Mouse (Mus musculus) limb, embryonic 13.5 days (tissue): ENCODE data around the gene Pkd1l3. TPM values are rescaled to one million over a fixed set of nuclear protein-coding genes. Genes with fewer than 3 reads are reported as not detected.

ENCODE experiments used
- ATAC-seq: fragments of 200-750 bp; cut with Nextera tagmentation; 2 replicates; pipeline ENCODE4 v1.8.0; 2017; ENCODE audit warnings: low read depth, moderate number of reproducible peaks, moderate TSS enrichment; ENCODE audit not compliant: low FRiP score
- H3K27ac ChIP-seq: fragments of 300-500 bp; sonication (generic); 2 replicates; pipeline ENCODE4 v1.5.1; 2015; ENCODE audit warnings: inconsistent platforms, mild to moderate bottlenecking, moderate library complexity
- H3K27me3 ChIP-seq: fragments of 300-500 bp; sonication (generic); 2 replicates; pipeline ENCODE4 v1.6.1; 2015; ENCODE audit warnings: mild to moderate bottlenecking, inconsistent platforms
- H3K36me3 ChIP-seq: fragments of 300-500 bp; sonication (generic); 2 replicates; pipeline ENCODE4 v1.6.1; 2015; ENCODE audit warnings: inconsistent platforms, mild to moderate bottlenecking, moderate library complexity
- H3K4me1 ChIP-seq: fragments of 300-500 bp; sonication (generic); 2 replicates; pipeline ENCODE4 v1.6.1; 2015; ENCODE audit warnings: inconsistent platforms
- H3K4me2 ChIP-seq: fragments of 300-500 bp; sonication (generic); replicated peaks from 2 replicates; pipeline ENCODE4 v1.6.1; 2015; ENCODE audit warnings: inconsistent platforms, mild to moderate bottlenecking, moderate library complexity
- H3K4me3 ChIP-seq: fragments of 300-500 bp; sonication (generic); 2 replicates; pipeline ENCODE4 v1.5.1; 2015; ENCODE audit warnings: moderate library complexity, mild to moderate bottlenecking, inconsistent platforms
- H3K9ac ChIP-seq: fragments of 300-500 bp; sonication (generic); 2 replicates; pipeline ENCODE4 v1.6.1; 2015; ENCODE audit warnings: mild to moderate bottlenecking, inconsistent platforms
- H3K9me3 ChIP-seq: fragments of 300-500 bp; sonication (generic); 2 replicates; pipeline ENCODE4 v1.6.1; 2016; ENCODE audit warnings: inconsistent platforms
- WGBS: fragments of 180-500 bp; shearing (Covaris S2); methylation state at CpG from one replicate; pipeline ENCODE4 v1.1.7; 2015; 5-methylcytosine and 5-hydroxymethylcytosine counted together
- polyA plus RNA-seq: library from polyadenylated mRNA; unstranded; fragments of >200 nt; fragmentation: Nextera tagmentation; extraction: Ambion mirVana; gene quantifications from 2 replicates; pipeline ENCODE4 v1.2.1, GENCODE M21; 2015

The Pkd1l3 gene
- polyA plus RNA-seq, 1 experiment from 2014 or later, result 0.10 TPM

DNA sequence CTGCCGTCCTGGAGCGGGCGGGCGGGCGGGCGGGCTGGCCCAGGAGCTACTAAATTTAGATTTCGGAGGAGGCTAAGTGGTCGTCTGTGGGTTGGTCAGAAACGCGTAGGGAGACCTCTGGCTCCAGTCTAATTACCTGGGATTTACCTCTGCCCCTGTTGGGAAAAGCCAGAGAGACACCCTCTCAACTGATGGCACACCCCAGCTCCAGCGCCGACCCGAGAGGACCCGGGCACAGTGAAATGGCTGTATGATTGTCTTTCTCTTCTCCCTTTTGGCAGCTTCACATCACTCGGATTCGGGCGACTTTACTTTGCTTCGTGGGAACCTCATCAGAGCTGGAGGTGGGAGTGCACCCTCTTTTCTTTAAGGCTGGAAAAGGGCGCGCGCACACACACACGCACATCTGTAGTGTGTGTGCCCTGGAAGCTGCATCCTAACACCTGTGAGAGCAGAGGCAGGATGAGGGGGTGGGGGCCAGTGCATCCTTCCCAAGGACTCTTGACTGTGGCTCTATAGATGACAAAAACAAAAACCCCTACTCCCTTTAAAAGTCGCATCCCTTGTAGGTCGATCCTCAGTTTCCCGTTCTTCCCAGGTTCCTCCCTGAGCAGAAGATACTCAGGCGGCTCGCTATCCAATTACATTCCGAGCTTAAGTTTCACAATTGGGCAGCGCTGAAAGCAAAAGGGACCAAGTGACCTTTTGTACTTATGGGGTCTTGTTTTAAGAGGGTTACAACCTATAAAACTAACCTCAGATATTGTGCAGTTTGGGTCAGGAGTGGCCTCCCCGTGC lies 92.0 kb downstream of the Pkd1l3 start:
- Histone ChIP-seq H3K27ac (peak overlapping the region; percentile 92), H3K4me3 (peak overlapping the region; percentile 83), H3K27me3 (0 out of 2 replicates have a peak, but pooled peaks cover 6% of the 10 kb centered on the region), H3K4me2 (peak overlapping the region; percentile 89), H3K4me1 (peaks cover 28% of the 10 kb centered on the region), H3K9ac (peak overlapping the region; percentile 95), H3K36me3 (peaks cover 38% of the 10 kb centered on the region), H3K9me3 (no peaks in the 10 kb centered on the region)
- ATAC-seq, result peak; percentile 51
- under 1% methylated on average over 28 of the region's 30 CpGs for WGBS

DNA sequence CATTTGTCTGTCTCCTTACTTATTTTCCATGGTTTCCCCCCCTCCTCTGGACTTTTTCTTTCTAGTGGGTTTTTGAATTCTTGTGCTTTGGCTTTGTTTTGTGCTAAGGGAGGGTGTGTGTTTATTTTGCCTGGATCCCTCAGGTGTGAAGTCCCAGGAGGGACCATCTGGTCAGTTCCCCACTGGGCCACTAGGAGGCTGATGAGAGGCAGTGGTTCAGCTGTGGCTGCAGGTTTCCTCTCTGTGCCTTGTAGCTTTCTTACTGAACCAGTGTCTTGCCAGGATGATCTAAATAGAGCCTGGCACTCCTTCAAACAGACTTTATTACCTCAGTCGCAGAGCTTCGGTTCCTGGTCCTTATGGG lies 92.5 kb downstream of the Pkd1l3 start:
- Histone ChIP-seq H3K27me3 (0 out of 2 replicates have a peak, but pooled peaks cover 6% of the 10 kb centered on the region), H3K9me3 (no peaks in the 10 kb centered on the region), H3K36me3 (peaks cover 44% of the 10 kb centered on the region), H3K4me3 (peak overlapping the region; percentile 83), H3K4me1 (peaks cover 28% of the 10 kb centered on the region), H3K27ac (no peak overlapping the region), H3K4me2 (peak overlapping the region; percentile 89), H3K9ac (peak overlapping the region; percentile 95)
- WGBS, result 14% methylated on average over 2 of the region's 2 CpGs
- ATAC-seq, result no peak

DNA sequence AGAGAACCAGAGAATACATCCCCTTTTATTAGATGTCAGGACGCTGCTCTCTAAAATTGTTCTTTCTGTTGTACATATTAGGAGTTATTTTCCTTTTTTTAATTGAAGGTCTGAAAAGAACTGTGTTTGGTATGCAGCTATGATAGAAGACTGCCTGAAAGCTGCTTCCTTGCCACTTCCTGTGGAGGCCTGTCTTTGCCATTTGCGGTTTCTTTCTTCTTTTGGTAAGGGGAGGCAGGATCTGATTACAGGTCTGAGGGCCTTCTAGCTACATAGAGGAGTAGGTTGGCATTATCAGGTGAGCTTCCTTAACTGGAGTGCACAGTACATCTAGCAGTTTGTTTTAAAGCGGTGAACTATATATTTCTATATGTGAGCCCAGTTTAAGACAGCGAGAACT lies 93.6 kb downstream of the Pkd1l3 start:
- H3K27me3 ChIP-seq, result 0 out of 2 replicates have a peak, but pooled peaks cover 4% of the 10 kb centered on the region
- no peak overlapping the region for H3K4me2 ChIP-seq
- H3K4me1 ChIP-seq, result peaks cover 28% of the 10 kb centered on the region
- WGBS, result 96% methylated on average over 4 of the region's 4 CpGs
- peaks cover 55% of the 10 kb centered on the region for H3K36me3 ChIP-seq
- no peak for ATAC-seq
- no peak overlapping the region; the same call in 1 of the 2 replicates for H3K9ac ChIP-seq
- no peak overlapping the region for H3K4me3 ChIP-seq
- H3K27ac ChIP-seq, result no peak overlapping the region
- no peaks in the 10 kb centered on the region for H3K9me3 ChIP-seq

DNA sequence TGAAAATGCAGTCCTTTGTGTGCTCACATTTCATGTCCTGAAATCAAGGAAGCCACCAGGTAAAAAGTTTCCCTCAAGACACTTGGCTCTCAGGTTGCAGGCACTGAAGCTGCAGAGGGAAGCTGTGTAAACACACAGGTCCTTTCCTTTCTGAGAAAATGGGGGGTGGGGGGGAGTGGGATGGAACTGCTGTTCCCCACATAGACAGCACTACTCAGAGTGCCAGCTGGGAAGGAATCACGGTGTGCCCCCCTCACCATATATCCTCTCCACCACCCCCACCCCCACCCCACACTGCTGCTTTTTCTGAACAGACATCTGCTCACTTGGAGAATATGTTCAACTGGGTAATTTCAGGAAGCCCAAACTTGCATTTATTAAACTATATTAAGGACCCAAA lies 98.2 kb downstream of the Pkd1l3 start:
- H3K9me3 ChIP-seq, result no peaks in the 10 kb centered on the region
- no peaks in the 10 kb centered on the region for H3K27me3 ChIP-seq
- H3K4me1 ChIP-seq, result peaks cover 8% of the 10 kb centered on the region
- H3K27ac ChIP-seq, result no peak overlapping the region
- peaks cover 92% of the 10 kb centered on the region for H3K36me3 ChIP-seq
- no peak overlapping the region for H3K4me2 ChIP-seq
- no peak for ATAC-seq
- WGBS, result 90% methylated on average over 1 of the region's 1 CpGs
- no peak overlapping the region for H3K9ac ChIP-seq
- no peak overlapping the region for H3K4me3 ChIP-seq

DNA sequence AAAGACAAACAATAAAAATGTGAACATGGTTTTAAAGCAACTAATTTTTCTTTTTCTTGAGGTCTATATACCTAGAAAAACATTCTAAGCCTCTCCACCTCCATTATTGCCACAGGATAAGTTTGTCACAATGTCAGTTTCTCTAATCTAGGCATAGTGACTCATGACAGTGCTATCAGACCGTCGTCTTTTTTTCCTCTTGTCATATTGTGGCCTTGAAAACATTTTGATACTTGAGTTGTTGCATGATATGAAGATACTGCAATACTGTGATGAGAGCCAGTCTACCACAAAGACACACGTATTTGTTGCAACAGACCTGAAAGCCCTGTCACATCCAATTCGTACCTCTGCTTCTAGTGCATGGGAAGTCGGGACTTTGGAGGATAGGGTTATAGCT lies 100.6 kb downstream of the Pkd1l3 start:
- no peak overlapping the region for H3K4me2 ChIP-seq
- no peak for ATAC-seq
- no peaks in the 10 kb centered on the region for H3K9me3 ChIP-seq
- no peaks in the 10 kb centered on the region for H3K27me3 ChIP-seq
- H3K27ac ChIP-seq, result no peak overlapping the region
- peaks cover 94% of the 10 kb centered on the region for H3K36me3 ChIP-seq
- no peak overlapping the region for H3K4me3 ChIP-seq
- H3K4me1 ChIP-seq, result no peaks in the 10 kb centered on the region
- WGBS, result 94% methylated on average over 5 of the region's 5 CpGs
- H3K9ac ChIP-seq, result no peak overlapping the region

Other genes starting within 250 kb of the Pkd1l3 start
- gene Pmfbp1, start 120.5 kb upstream of the Pkd1l3 start, polyA plus RNA-seq, result 0.23 and 0.29 TPM in 2 replicates
- gene Dhx38, start 48.7 kb upstream of the Pkd1l3 start, polyA plus RNA-seq, result 27.6 and 29.2 TPM in 2 replicates
- 25.2 and 25.4 TPM in 2 replicates for gene Txnl4b, start 48.6 kb upstream of the Pkd1l3 start, polyA plus RNA-seq
- gene Hp, start 35.3 kb upstream of the Pkd1l3 start, polyA plus RNA-seq, result 1.7 and 2.1 TPM in 2 replicates
- gene Dhodh, start 5.8 kb upstream of the Pkd1l3 start, polyA plus RNA-seq, result 49.8 and 54.1 TPM in 2 replicates
- gene Ist1, start 78.7 kb downstream of the Pkd1l3 start, polyA plus RNA-seq, result 159 and 162 TPM in 2 replicates
- 38.7 and 40.4 TPM in 2 replicates for gene Zfp821, start 91.0 kb downstream of the Pkd1l3 start, polyA plus RNA-seq
- 6.7 and 11.3 TPM in 2 replicates for gene Atxn1l, start 123.2 kb downstream of the Pkd1l3 start, polyA plus RNA-seq
- 37.4 and 43.0 TPM in 2 replicates for gene Ap1g1, start 164.0 kb downstream of the Pkd1l3 start, polyA plus RNA-seq